Comparison of ENCODE assay signal across 16 mouse cellular contexts in the genomic region with DNA sequence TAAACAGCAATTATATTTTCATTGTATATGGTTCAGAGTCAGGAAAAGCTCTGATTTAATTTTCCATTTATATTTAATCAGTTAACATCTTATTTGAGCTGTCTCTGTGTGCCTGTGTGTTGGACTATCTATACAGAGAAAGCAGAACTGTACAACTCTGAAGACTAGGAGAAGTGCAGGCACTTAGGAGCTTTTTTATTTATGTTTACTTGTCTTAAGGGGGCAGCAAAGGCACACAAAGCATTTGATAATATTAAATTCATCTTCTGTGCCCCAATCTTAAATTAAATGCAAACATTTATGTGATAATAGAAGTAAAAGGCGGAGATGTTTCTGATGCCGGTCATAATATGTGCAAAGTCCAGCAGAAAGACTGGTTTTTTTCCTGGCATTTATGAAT.
DNase-seq lines count a peak whose midpoint lies in the region; ATAC-seq and TF ChIP-seq lines count a peak whose summit lies in the region.
"Had no signal": no experiment of that assay in that cellular context is flagged by ENCODE, and none has a peak within 500 bp of the region (broad histone marks: within the 10 kb centered on the region; RNA-seq: fewer than 3 reads in every experiment).

No protein-coding gene starts in this region.

- DNase-seq in embryo, embryonic 11 days: peak; percentile 2
- no peak for DNase-seq in embryo, embryonic 10.5 days (ENCODE audit: low spot score)
- peak; percentile 40 for DNase-seq in kidney, postnatal 0 days (ENCODE audit: low spot score)
- no peak for DNase-seq in kidney, postnatal 36 days
- peak; percentile 50 for DNase-seq in A20 (ENCODE audit: low read depth, low spot score)
- DNase-seq: adrenal gland, postnatal 14 days; gastrocnemius, adult 2 months; heart, adult 2 months; kidney, adult 18-20 months; lung, adult 2 months; thymus, postnatal 25 days had no signal

- no peak for ATAC-seq in kidney, postnatal 0 days (replicated peaks; ENCODE audit: low FRiP score, low read depth)
- ATAC-seq in hematopoietic stem cell, adult 5-6 weeks (replicated peaks in 1 of 2; ENCODE audit: insufficient read depth in 1 of 2, low FRiP score in 2 of 2, low TSS enrichment in 1 of 2, low read depth in 1 of 2, poor library complexity in 2 of 2, severe bottlenecking in 2 of 2): peak; percentile 30 to 54; a peak in 2 of 4 replicates
- no peak for ATAC-seq in megakaryocyte progenitor cell, adult 5-6 weeks (replicated peaks; ENCODE audit: poor library complexity)
- no peak for ATAC-seq in erythroblast, adult 5-6 weeks (replicated peaks; ENCODE audit: low FRiP score, poor library complexity, severe bottlenecking)

- H3K4me1 ChIP-seq in kidney, postnatal 0 days (replicated peaks; ENCODE audit: insufficient read depth, low read length): no peaks in the 10 kb centered on the region
- H3K4me1 ChIP-seq: limb, embryonic 15.5 days had no signal

- H3K4me3 ChIP-seq in kidney, postnatal 0 days (replicated peaks; ENCODE audit: low read depth, low read length): no peak overlapping the region
- H3K4me3 ChIP-seq: erythroblast, embryonic 14.5 days; gastrocnemius, adult 2 months; heart, adult 2 months; limb, embryonic 15.5 days had no signal

- WGBS in kidney, postnatal 0 days: 63% methylated on average over 2 of the region's 2 CpGs

- H3K9me3 ChIP-seq in kidney, postnatal 0 days (replicated peaks; ENCODE audit: low read length): no peaks in the 10 kb centered on the region
- H3K9me3 ChIP-seq: limb, embryonic 15.5 days had no signal

- no peaks in the 10 kb centered on the region for H3K36me3 ChIP-seq in kidney, postnatal 0 days (ENCODE audit: insufficient read depth, low read length)
- H3K36me3 ChIP-seq: limb, embryonic 15.5 days had no signal

- H3K27ac ChIP-seq in kidney, postnatal 0 days: no peak overlapping the region
- H3K27ac ChIP-seq: gastrocnemius, adult 2 months; heart, adult 2 months; limb, embryonic 15.5 days had no signal

- TF ChIP-seq CTCF in kidney, postnatal 0 days (IDR thresholded peaks at IDR 0.05; ENCODE audit: low read depth): peak; percentile 51

- H3K4me2 ChIP-seq in kidney, postnatal 0 days (ENCODE audit: low read length): no peak overlapping the region
- H3K4me2 ChIP-seq: limb, embryonic 15.5 days had no signal

- no peaks in the 10 kb centered on the region for H3K27me3 ChIP-seq in kidney, postnatal 0 days (ENCODE audit: insufficient read depth, low read length)
- H3K27me3 ChIP-seq: limb, embryonic 15.5 days had no signal

- H3K9ac ChIP-seq in kidney, postnatal 0 days (ENCODE audit: low read depth, low read length): no peak overlapping the region
- H3K9ac ChIP-seq: limb, embryonic 15.5 days had no signal

Comparison
In these comparisons a context has a peak if more than half of its experiments do, and no peak if none do; other contexts are left out.
1. DNase-seq: peak in embryo, embryonic 11 days (single experiment), kidney, postnatal 0 days (single experiment) and A20 (single experiment); none in embryo, embryonic 10.5 days (single experiment) and kidney, postnatal 36 days (0 of 2).
2. ATAC-seq: peak in hematopoietic stem cell, adult 5-6 weeks (2 of 2); none in kidney, postnatal 0 days (single experiment), megakaryocyte progenitor cell, adult 5-6 weeks (single experiment) and erythroblast, adult 5-6 weeks (single experiment).